Mouse (Mus musculus) gastrocnemius, postnatal 36 days (tissue): ENCODE data around the gene Gpn2. TPM values are rescaled to one million over a fixed set of nuclear protein-coding genes. Genes with fewer than 3 reads are reported as not detected.

ENCODE experiments used
- microRNA-seq, 2 experiments: library from miRNA; unstranded; fragments of <30 nt; microRNA quantifications; one replicate each; pipeline ENCODE4 v1.2.0; 2021
- total RNA-seq, 2 experiments: library from RNA; stranded (reverse); gene quantifications; 2 replicates each; pipeline ENCODE4 v1.2.3; 2021

Gpn2 gene
- total RNA-seq, 2 experiments from 2014 or later, result 4.7 to 5.7 TPM

Small RNAs within 50 kb of the gene (microRNA-seq; reads per million reads assigned to microRNA genes)
- 0 reads per million in 2 experiments for gene Gm23158

Other genes with a start within 250 kb of the Gpn2 start
- 10 to 100 TPM; 85.6 to 88.5 TPM for gene Wdtc1, start 230.9 kb upstream of the Gpn2 start, total RNA-seq
- 1 to 10 TPM; 8.3 to 9.8 TPM for gene Slc9a1, start 214.7 kb upstream of the Gpn2 start, total RNA-seq
- 1 to 10 TPM in 1 of 2 experiments, under 1 TPM in 1; 0.59 to 1.0 TPM for gene Tent5b, start 104.2 kb upstream of the Gpn2 start, total RNA-seq
- under 1 TPM; 0.56 to 0.81 TPM for gene Trnp1, start 85.8 kb upstream of the Gpn2 start, total RNA-seq
- not detected for gene Kdf1, start 65.4 kb upstream of the Gpn2 start, total RNA-seq
- gene Nudc, start 38.4 kb upstream of the Gpn2 start, total RNA-seq, result 10 to 100 TPM; 41.2 to 45.4 TPM
- not detected for gene Nr0b2, start 31.0 kb upstream of the Gpn2 start, total RNA-seq
- gene Gpatch3, start 9.6 kb upstream of the Gpn2 start, total RNA-seq, result 1 to 10 TPM; 2.6 to 3.3 TPM
- 1 to 10 TPM in 1 of 2 experiments, under 1 TPM in 1; 0.94 to 1.2 TPM for gene Sfn, start 17.8 kb downstream of the Gpn2 start, total RNA-seq
- 10 to 100 TPM; 24.5 to 35.2 TPM for gene Zdhhc18, start 65.8 kb downstream of the Gpn2 start, total RNA-seq
- gene Pigv, start 88.3 kb downstream of the Gpn2 start, total RNA-seq, result 10 to 100 TPM in 1 of 2 experiments, 1 to 10 TPM in 1; 8.4 to 10.4 TPM
- gene Arid1a, start 172.4 kb downstream of the Gpn2 start, total RNA-seq, result 10 to 100 TPM; 18.1 to 24.4 TPM